28 mouse cellular contexts compared by ENCODE assay signal in genomic region chr7:63898201-63898600, GRCm38 (mm10). TPM values are rescaled to one million over a fixed set of nuclear protein-coding genes. Genes with fewer than 3 reads are reported as not detected.
DNase-seq lines count a peak whose midpoint lies in the region; ATAC-seq and TF ChIP-seq lines count a peak whose summit lies in the region.
"Had no signal": no experiment of that assay in that cellular context is flagged by ENCODE, and none has a peak within 500 bp of the region (broad histone marks: within the 10 kb centered on the region; RNA-seq: fewer than 3 reads in every experiment).

No protein-coding gene starts in this region.

- no peak for DNase-seq in gastrocnemius, adult 2 months
- no peak for DNase-seq in gastrocnemius, adult 18-20 months (ENCODE audit: low spot score)
- DNase-seq in layer of hippocampus, adult 2 months (ENCODE audit: low spot score in 2 of 2), result no peak
- no peak for DNase-seq in layer of hippocampus, postnatal 14 days (ENCODE audit: low spot score in 2 of 2)
- no peak for DNase-seq in frontal cortex, postnatal 36 days (ENCODE audit: low spot score in 2 of 2)
- DNase-seq: adrenal gland, postnatal 14 days; cerebellum, adult 8-10 months; gastrocnemius, postnatal 10 days; heart, adult 18-20 months; heart, postnatal 4 days; lung, embryonic 14.5 days; midbrain, embryonic 14.5 days; thymus, postnatal 36 days had no signal

- peak overlapping the region; percentile 66 for H3K4me3 ChIP-seq in gastrocnemius, adult 2 months
- H3K4me3 ChIP-seq in layer of hippocampus, adult 2 months, result no peak overlapping the region
- peak overlapping the region; percentile 67 for H3K4me3 ChIP-seq in megakaryocyte, embryonic 14.5 days (replicated peaks)
- no peak overlapping the region for H3K4me3 ChIP-seq in stomach, embryonic 15.5 days (replicated peaks)
- H3K4me3 ChIP-seq: embryonic facial prominence, embryonic 10.5 days; neural tube, embryonic 13.5 days had no signal

- TF ChIP-seq CTCF in gastrocnemius, adult 2 months (IDR thresholded peaks at IDR 0.05), result no peak
- TF ChIP-seq CTCF in layer of hippocampus, adult 2 months (conservative IDR thresholded peaks at IDR 0.05), result no peak

- H3K9me3 ChIP-seq in megakaryocyte, embryonic 14.5 days, result no peaks in the 10 kb centered on the region
- no peaks in the 10 kb centered on the region for H3K9me3 ChIP-seq in stomach, embryonic 15.5 days
- H3K9me3 ChIP-seq: embryonic facial prominence, embryonic 10.5 days; neural tube, embryonic 13.5 days had no signal

- peaks cover 82% of the 10 kb centered on the region for H3K4me1 ChIP-seq in megakaryocyte, embryonic 14.5 days
- H3K4me1 ChIP-seq in stomach, embryonic 15.5 days, result peaks cover 16% of the 10 kb centered on the region

- intact Hi-C loops in gastrocnemius, adult 2 months (cut with DNase I), result loop anchor here (5.0 kb wide), 1 partner anchor 41 kb away; no protein-coding TSS in a partner anchor

- peak overlapping the region; percentile 98 for H3K27ac ChIP-seq in gastrocnemius, adult 2 months
- peak overlapping the region; percentile 99 for H3K27ac ChIP-seq in layer of hippocampus, adult 2 months
- 0 out of 2 replicates have a peak overlapping the region, but pooled peaks have one; percentile 88 for H3K27ac ChIP-seq in stomach, embryonic 15.5 days
- H3K27ac ChIP-seq: neural tube, embryonic 13.5 days had no signal

- 87% methylated on average over 6 of the region's 6 CpGs for whole genome bisulfite sequencing in stomach, embryonic 15.5 days

- no peak overlapping the region for H3K9ac ChIP-seq in stomach, embryonic 15.5 days

- ATAC-seq in megakaryocyte, adult 5-6 weeks (ENCODE audit: poor library complexity, severe bottlenecking), result no peak
- ATAC-seq in stomach, embryonic 15.5 days (ENCODE audit: insufficient read depth, low FRiP score, low read depth), result no peak

- H3K4me2 ChIP-seq in stomach, embryonic 15.5 days, result no peak overlapping the region

- peaks cover 9% of the 10 kb centered on the region for H3K27me3 ChIP-seq in megakaryocyte, embryonic 14.5 days (replicated peaks)
- H3K27me3 ChIP-seq in stomach, embryonic 15.5 days (replicated peaks), result no peaks in the 10 kb centered on the region
- H3K27me3 ChIP-seq: neural tube, embryonic 13.5 days had no signal

- H3K36me3 ChIP-seq in megakaryocyte, embryonic 14.5 days (replicated peaks; ENCODE audit: low read length), result peaks cover 42% of the 10 kb centered on the region
- H3K36me3 ChIP-seq in stomach, embryonic 15.5 days, result no peaks in the 10 kb centered on the region
- H3K36me3 ChIP-seq: embryonic facial prominence, embryonic 10.5 days; neural tube, embryonic 13.5 days had no signal

RNA-seq across cellular contexts. Expression of gene E030018B13Rik, which starts 18.5 kb away (rescaled TPM):
- under 1 TPM in 1 of 2 experiments, not detected in 1; 0.22 TPM for total RNA-seq in gastrocnemius, adult 2 months (2021)
- not detected for total RNA-seq in gastrocnemius, adult 18-20 months (2021)
- total RNA-seq in layer of hippocampus, adult 2 months (2021), result not detected
- total RNA-seq in layer of hippocampus, postnatal 14 days (2021), result not detected
- not detected in 2 replicates for polyA plus RNA-seq in megakaryocyte, embryonic 14.5 days (2012; ENCODE audit: insufficient read depth, low replicate concordance)
- not detected in 2 replicates for total RNA-seq in megakaryocyte, adult 5-6 weeks (2015)
- total RNA-seq in megakaryocyte, adult 5-6 weeks (2017), result not detected in 2 replicates
- 0.17 TPM in 1 of 2 replicates, not detected in the other for polyA plus RNA-seq in stomach, embryonic 15.5 days (2015; fragmentation: Nextera tagmentation; extraction: Ambion mirVana)
- total RNA-seq: adrenal gland, postnatal 14 days; gastrocnemius, postnatal 10 days; heart, adult 18-20 months; heart, postnatal 4 days; layer of hippocampus, postnatal 25 days; left cerebral cortex, postnatal 14 days; megakaryocyte progenitor cell, adult 5-6 weeks; MEL had no signal
- polyA plus RNA-seq: embryonic facial prominence, embryonic 10.5 days; forebrain, embryonic 11.5 days; hindbrain, embryonic 16.5 days; intestine, embryonic 16.5 days; kidney, embryonic 16.5 days; large intestine, adult 2 months; limb, embryonic 14.5 days; midbrain, embryonic 14.5 days had no signal

RNA-seq across cellular contexts. Expression of gene Klf13, which starts 40.5 kb away (rescaled TPM):
- total RNA-seq in gastrocnemius, adult 2 months (2021), result 10 to 100 TPM; 56.6 to 59.6 TPM
- 10 to 100 TPM; 33.3 to 55.3 TPM for total RNA-seq in gastrocnemius, adult 18-20 months (2021)
- total RNA-seq in layer of hippocampus, adult 2 months (2021), result 100 to 1,000 TPM; 200 to 216 TPM
- 100 to 1,000 TPM; 170 to 173 TPM for total RNA-seq in layer of hippocampus, postnatal 14 days (2021)
- polyA plus RNA-seq in megakaryocyte, embryonic 14.5 days (2012; ENCODE audit: insufficient read depth, low replicate concordance), result 117 and 140 TPM in 2 replicates
- total RNA-seq in megakaryocyte, adult 5-6 weeks (2015), result 108 and 122 TPM in 2 replicates
- total RNA-seq in megakaryocyte, adult 5-6 weeks (2017), result 61.7 and 64.4 TPM in 2 replicates
- 31.0 and 32.3 TPM in 2 replicates for polyA plus RNA-seq in stomach, embryonic 15.5 days (2015; fragmentation: Nextera tagmentation; extraction: Ambion mirVana)

Comparison
In these comparisons a context has a peak if more than half of its experiments do, and no peak if none do; other contexts are left out.
1. H3K4me3 ChIP-seq: peak in gastrocnemius, adult 2 months (single experiment) and megakaryocyte, embryonic 14.5 days (single experiment); none in layer of hippocampus, adult 2 months (single experiment) and stomach, embryonic 15.5 days (single experiment).
2. Peak in every context shown above with its lines, with median percentiles within 50 percentile points of each other: H3K27ac ChIP-seq.